Mouse (Mus musculus) brain, embryonic 14.5 days (tissue): ENCODE data around the gene Ccl2.

ENCODE experiments used
- CTCF ChIP-seq: fragments of 200-500 bp; IDR thresholded peaks from 2 replicates; pipeline ENCODE4 v1.5.1; 2012; ENCODE audit warnings: inconsistent platforms, mild to moderate bottlenecking, moderate library complexity, borderline replicate concordance; ENCODE audit not compliant: insufficient read depth, insufficient read length; ENCODE audit errors: extremely low read depth
- POLR2A ChIP-seq: fragments of 200-500 bp; IDR thresholded peaks from 2 replicates; pipeline ENCODE4 v1.6.1; 2012; ENCODE audit warnings: mild to moderate bottlenecking, inconsistent platforms, borderline replicate concordance; ENCODE audit not compliant: poor library complexity, insufficient read depth, insufficient read length, severe bottlenecking; ENCODE audit errors: extremely low read depth

DNA sequence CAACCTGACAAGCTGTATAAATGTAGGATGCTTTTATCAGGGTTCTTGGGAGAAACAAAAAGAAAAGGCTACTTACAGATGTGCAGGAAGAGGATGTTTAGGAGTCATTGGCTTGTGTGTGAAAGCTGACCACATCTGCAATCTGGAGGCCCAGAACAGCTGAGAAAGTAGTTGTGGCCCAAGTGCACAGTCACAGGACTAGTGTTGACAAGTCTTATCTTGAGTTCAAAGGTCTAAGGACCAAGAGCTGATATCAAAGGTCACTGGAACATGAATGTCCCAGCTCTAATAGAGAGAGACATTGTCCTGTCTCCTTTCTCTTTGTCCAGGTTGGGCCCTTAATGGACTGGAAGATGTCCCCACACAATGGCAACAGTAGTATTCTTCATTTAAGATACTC, 15.6 kb upstream of the Ccl2 start:
- TF ChIP-seq CTCF (no peak), POLR2A (no peak)
